Mouse (Mus musculus): Measurements from ENCODE around the gene Map3k5.

The Map3k5 gene

DNA sequence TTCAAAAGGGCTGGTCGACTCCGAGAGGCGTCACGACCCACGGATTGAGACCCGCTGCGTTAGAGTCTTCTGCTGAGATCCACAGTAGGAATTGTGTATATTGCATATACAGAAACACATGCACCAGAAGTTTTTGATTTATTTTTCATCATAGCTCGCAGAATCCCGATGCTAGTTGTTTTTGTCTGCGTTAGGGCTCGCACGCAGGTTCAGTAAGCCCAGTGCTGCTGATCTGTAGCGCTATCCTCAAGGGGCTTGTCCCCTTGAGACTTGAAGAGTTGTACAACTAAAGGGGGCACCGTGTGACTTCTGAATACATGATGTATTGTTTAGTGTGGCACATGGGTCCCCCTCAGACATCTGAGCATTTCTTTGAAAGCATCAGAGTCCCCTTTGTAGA lies 172.8 kb downstream of the Map3k5 start:
- WGBS, result 96% methylated on average over 14 of the region's 14 CpGs

DNA sequence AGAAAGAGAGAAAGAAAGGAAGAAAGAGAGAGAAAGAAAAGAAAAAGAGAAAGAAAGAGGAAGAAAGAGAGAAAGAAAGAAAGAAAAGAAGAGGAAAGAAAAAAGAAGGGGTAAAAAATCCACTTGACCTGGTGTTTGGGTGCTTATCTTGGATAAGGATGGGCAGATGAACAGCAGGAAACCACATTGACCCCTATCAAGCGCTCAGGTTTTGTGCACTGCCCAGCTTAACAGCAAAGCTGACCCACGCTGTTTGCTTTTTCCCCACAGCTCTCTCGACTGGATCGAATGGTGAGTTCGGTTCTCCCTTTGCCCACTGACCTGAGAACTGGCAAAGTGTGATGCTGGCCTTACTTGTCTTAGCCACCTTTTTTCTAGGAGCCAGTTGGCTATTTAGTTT lies 177.2 kb downstream of the Map3k5 start:
- 97% methylated on average over 5 of the region's 5 CpGs for WGBS

DNA sequence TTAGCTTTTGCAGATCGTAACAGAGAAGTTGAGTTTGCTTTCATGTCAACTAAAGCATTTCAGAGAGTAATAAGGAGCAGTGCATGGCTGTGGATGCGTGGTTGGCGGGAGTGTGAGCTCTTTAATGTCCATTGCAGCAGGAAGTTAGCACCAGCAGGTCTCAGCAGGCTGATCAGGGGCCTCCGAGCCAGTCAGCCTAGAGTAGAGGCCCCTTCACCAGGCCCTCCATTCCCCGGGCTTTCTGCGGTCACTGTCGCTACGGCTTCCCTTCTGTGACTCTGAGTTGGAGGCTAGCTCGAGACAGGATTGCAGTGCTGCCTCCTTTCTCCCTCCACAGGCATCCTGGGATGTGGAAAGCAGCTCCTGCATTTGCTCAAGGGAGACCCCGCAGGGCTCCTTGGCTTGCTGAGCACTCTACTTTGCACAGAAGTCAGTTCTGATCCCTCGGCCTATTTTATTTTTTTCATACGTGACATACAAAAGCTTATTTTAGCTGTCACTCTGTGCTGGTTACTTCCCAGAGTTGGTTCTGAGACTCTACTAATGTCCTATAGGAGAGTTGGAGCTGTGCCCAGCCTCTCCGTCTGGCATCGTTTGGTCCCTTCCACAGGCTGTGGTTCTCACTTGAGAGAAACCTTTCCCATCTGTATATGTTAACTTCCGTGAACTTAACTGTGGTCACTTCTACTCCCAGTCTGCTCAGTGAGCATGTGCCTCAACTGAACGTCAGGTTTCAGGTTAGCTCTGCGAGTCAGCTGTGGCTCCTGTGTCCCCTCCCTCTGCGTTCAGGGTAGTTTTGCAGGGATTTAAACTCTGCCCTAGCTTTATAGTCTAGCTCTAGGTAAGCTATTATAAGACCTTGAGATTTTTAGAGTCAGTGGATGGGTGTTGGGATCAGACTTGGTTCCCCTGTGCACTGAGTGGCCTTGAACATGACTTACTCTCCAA lies 178.0 kb downstream of the Map3k5 start:
- WGBS, result 74% methylated on average over 18 of the region's 18 CpGs

DNA sequence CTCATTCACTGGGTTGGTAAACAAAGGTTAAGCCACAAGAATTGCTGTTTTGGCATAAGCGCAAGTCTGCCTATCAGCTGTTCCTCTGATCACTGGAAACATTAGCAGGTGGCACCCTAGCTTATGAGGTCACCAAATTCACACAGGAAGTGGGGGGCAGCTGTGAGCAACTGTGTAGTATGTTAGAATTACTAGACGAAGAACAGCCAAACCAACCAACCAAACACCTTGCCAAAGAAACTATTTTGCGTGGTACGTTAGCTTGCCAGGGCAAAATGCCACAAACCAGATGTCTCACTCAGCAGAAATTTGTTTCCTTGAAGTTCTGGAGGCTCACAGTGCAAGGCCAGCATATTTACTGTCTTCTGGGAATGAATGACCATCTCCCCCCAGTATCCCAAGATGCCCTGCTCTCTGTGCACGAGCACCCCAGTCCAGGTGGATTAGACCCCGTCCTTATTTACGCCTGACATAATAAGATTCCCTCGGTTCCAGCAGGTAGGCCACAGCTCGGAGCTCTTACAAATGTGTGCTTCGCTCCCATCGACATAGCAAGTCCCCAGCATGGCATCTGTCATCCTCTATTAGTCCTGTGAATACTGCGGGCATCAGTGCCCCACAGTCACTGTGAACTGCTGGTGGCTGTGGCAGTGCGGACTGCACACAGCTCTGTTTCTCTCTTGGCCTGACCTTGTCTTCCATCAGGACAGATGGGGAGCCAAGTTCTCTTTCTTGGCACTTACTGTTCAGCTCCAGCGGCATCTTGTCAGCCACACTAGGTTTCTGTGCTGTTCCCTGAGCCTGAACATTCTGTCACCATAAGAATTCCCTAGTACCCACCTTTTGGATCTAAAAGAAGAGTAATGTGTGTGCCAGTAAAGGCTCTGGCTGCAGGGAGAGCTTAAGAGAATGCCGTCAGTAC lies 185.5 kb downstream of the Map3k5 start:
- WGBS, result 77% methylated on average over 15 of the region's 15 CpGs

DNA sequence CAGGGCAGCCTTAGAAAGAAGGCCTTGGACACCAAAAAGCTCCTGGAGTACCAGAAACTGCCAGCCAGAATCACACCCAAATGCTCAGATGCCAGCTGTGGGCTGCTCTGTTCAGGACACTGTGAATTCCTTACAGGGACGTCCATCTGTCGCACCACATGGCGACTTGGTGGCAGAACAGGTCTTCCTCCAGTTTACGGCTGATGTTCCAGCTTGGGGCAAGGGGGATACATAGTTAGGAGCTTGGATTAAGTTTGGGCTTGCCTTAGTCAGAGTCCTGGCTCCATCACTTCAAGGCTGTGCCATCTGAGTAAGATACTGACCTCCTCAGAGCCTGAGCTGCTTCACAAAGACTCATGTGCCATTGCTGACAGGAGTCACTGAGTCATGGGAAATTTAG lies 187.7 kb downstream of the Map3k5 start:
- WGBS, result 84% methylated on average over 4 of the region's 4 CpGs

DNA sequence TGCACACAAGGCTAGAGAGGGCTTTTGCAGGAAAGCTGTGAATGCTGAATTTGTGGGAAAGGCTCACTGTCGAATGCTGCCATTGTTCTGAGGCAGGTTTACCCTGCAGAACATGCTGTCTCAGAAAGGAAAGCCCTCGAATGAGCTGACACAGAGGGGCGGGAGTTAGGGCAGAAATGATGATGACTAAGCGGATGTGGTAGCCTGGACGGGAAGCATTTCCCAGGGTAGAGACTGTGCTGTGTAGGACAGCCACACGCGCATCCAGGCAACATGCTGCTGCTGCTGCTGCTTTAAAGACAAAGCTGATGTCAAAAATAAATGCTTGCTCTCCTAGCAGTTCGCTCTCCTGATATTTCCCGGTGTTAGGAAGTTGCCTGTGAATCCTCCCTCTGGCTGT lies 189.1 kb downstream of the Map3k5 start:
- WGBS, result 21% methylated on average over 9 of the region's 9 CpGs

DNA sequence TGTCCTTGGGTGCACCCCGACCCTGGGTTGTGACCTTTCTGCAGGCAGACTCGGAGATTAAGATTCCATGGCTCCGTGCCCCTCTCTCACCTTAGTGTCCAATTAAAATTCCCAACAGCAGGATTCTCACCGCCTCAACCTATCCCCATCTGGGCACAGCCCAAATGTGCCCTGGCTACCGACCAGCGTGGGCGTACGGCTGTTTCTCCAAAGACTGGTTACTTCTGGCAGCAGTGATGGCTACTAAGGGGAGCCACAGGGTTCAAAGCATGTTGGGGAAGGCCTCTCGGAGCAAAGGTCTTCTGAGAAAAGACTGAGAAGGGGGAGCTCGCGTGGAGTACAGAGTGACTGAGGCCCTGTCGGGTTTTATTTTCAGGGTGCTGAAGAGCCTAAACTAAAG lies 190.3 kb downstream of the Map3k5 start:
- 81% methylated on average over 12 of the region's 12 CpGs for WGBS

DNA sequence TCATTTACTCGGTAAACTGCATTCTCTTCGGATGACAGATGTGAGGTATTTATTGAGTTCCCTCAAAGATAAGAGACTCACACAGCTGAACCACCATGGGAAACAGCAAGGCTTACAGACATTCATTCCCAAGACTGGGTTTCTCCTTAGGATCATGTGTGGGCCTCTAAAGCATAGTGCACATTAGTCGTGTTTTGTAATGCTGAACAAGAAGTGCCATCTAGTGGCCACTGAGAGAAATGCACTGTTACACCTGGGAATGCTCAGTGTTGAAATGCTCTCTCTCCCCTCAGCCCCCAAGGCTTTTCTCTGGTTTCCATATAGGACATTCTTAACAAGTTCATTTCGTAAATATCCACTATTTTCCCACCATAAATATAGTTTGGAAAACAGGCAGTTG lies 191.0 kb downstream of the Map3k5 start:
- 41% methylated on average over 4 of the region's 4 CpGs for WGBS

DNA sequence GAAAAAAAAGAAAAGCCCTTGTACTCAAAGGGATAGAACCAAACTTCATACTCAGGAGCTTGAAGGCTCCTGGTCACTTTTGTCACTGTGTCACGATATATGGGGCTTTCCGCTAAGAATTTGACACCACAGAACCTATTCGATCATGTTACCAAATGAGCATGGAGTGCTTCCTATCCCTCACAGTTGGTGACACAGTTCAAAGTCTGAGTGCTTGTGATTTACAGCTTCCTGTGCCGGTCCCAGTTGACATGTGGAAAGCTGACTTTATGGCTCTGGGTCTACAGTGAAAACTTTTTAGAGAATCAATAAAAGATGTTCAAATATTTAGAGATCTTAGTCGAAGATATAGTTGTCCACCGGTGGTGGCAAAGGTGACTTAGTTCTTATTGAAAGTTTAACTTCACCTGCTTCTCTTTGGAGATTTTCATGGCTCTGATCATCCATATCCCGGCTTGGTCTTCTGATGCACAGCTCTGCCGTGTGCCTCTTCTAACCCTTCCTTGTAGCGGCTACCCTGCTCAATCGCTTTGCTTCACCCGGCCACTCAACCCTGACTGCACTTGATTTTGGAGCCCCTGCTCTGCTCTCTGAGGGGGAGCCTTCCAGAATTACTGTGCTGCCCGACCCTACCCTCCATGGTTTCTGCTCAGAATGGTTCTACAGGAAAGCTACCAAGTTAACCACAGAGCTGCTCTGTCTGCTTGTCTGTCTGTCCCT lies 198.8 kb downstream of the Map3k5 start:
- WGBS, result 92% methylated on average over 12 of the region's 12 CpGs

DNA sequence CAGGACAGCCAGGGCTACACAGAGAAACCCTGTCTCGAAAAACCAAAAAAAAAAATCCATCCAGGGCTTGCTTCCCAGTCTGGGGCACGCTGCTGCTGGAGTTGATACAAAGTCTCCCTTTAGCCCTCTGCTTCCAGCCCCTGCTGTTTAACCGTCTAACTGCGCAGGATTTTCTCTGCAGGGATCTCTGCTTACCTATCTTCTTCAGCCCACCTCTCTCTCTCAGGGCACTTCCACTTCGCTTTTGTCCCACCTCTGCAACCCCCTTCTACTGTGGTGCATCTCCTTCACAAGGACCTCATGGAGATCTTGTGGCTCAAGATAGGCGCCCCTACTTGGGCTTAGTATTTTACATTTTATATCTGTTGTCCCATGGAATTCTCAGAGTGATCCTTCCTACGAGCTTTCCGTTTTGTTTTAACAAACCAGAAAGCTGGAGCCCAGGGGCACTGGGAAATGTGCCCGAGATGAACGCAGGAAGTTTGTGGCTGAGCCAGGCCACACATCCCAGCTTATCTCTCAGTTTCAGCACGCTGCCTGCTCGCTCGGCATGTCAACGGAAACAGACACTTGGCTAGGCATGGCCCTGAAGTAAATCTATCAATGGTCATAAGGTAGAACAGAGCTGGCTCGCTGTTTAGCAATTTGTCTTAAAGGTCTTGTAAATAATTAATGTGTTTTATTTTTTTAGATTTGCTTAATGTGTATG lies 201.2 kb downstream of the Map3k5 start:
- 73% methylated on average over 15 of the region's 15 CpGs for WGBS

DNA sequence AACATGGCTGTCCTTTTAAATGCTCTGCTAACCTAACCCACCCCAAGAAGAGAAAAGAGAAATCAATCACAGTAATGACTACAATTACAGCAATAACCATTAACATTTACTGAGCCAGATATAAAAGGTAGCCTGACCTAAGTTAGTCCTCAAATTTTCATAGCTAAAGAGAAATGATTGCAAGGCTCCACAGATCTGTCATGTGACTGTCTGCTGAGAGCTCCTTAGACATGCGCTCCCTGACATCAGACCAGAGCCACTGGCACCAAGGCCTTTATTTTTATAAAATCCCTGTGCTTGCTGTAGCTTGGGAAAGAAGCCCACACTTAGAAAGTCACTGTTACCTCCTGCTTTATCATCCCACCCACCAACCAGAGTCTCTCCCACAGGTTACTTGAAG lies 202.2 kb downstream of the Map3k5 start:
- 79% methylated on average over 1 of the region's 1 CpGs for WGBS

DNA sequence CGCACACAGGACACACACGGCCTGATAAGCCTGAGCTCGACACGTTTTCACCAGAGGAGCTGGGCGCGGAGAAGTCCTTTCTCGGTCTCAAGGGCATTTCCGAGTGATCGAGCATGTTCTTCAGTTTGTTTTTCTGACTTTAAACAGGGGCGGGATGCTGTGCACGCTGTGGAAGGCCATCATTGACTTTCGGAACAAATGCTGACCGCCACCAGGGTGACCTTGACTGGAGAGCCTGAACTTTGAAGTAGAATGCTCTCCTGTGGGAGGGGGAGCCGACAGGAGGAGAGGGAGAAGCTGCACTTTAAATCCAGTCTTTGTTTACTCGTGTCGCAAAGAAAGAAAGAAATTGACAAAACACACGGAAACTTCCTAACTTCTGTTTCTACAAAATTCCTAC lies 207.1 kb downstream of the Map3k5 start:
- 75% methylated on average over 17 of the region's 17 CpGs for WGBS

DNA sequence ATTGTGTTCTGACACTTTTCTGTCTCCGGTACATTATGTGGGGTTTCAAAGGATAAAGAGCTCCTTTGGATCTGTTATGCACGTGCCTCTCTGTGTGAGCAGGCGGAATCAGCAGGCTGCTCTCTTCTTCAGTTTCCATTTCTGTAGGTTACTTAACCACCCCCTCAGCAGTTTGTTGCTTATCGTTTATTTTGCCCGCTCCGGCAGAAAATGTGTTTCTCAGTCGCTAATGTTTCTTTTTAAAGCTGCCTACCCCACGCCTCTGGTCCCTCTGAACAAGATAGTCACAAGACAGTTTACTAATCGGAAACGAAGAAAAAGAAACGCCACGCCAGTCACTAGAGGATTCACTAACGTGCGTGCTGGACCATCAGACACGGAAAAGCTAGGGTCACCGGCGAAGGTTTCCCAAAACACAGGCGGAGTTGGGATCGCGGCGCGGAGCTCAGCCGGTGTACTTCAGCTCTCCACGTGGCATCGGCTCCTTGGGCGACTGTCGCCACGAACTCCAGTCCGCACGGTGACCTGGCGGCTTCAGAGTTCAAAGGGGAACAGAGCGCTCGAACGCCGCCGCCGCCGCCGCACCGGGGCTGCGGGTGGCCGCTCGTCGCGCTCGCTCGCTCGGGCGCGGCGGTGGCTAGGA lies 214.0 kb downstream of the Map3k5 start, which contains the start of gene Map7:
Gene Map7, plus strand, starts transcription at position 342 of the 643 bp plus-strand sequence.
- WGBS, result 4% methylated on average over 51 of the region's 51 CpGs

DNA sequence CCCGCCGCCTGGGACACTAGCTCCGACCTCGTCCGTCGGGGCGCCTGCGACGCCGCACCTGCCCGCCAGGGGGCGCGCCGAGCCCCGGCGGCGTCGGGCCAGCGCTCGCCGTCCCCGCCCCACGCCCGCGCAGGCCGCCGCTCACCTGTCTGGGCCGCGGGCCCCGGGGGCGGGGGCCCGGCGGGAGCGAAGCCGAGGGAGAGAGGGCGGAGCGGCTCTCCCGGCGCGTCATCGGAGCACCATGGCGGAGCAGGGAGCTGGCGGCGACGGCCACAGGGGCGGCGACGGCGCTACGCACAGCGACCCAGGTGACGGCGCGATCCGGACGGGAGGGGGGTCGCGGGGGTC lies 214.5 kb downstream of the Map3k5 start:
- WGBS, result under 1% methylated on average over 49 of the region's 58 CpGs

DNA sequence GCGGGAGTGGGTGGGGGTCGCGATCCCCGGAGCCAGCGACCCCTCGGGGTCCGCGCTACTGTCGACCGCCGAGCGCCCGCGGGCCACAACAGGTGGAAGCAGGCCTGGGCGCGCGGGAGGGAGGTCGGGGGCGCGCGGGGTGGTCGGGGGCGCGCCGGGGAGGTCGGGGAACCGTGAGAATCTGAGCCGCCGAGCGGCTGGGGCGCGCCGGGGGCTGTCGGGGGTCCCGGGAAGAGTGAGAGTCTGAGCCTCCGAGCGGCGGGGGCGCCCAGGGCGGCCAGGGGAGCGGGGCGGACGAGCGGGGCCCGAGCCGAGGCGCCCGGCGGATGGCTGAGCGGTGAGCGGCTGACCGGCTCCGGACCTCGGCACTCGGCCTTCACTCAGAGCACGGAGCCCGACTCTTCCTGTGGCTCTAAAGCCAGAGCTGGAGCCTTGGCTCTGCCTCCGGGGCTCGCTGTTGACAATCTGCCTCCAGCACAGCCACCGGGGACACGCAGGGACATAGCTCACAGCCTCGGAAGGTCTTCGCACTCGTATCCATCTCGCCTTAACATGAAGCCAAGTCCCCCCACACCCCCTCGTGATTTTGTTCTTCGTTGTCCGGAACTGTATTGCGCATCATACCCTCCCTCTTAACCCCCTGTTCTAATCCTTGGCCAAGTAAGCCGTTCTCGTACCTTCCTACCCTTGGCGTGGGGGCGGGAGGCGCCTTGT lies 215.0 kb downstream of the Map3k5 start:
- WGBS, result 1% methylated on average over 74 of the region's 74 CpGs

DNA sequence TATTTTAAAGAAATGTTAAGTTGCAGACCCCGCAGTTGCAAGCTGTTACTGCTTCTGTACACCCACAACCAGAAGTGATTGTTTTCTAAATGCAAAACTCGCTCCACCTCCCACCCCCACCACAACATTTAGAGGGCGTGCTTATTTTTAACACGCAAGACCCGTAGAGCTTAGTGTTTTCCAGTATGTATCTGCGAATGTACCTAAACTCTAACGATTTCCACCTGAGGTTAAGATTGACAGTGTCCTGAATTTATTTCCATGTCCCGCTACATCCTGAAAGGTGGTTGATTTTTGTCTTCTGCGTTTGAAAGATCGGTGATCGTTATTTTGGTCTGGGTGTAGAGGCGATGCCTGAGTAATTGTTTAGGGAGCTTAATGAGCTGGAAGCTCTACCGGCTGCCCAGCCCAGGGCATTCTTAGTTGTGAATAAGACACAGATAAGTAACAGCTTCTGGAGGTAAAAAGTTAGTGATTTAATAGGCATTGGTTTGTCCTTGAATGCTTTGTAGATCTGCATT lies 215.6 kb downstream of the Map3k5 start:
- WGBS, result 2% methylated on average over 13 of the region's 13 CpGs

DNA sequence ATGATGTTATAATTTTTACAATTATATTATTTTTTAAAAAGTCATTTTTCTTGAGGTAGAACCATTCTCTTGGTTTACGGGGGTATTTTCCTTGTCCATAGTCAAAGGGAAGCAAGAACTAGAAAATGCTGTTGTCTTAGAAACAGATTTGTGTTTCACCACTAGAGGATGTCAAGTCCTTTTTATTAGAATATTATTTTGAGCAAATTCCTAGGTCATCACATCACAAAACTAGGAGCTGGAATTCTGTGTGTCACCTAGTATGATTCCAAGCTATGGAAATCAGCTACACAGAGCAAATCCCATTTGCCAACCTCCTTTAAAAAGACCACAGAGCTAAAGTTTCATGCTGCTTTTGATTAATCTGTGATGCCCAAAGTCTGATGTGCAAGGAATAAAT lies 217.9 kb downstream of the Map3k5 start:
- WGBS, result 78% methylated on average over 1 of the region's 1 CpGs

DNA sequence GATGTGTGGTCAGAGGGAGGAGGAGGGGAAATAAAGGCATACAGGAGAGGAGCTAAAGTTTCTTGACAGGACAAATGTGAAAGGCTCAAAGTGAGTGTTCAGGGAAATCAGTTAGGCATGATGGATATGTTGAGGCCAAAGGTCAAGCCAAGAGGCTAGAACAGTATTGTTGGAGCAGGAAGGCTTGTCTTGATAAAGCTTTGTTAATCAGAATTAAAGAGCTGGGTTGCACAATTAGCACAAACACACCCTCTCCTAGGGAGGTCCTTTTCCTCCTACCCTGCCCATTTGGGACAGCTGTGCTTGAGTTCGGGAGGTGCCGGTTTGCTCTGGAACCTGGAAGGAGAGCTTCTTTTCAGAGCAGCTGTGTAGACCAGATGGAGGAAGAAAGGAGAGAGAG lies 219.2 kb downstream of the Map3k5 start:
- whole genome bisulfite sequencing, result 59% methylated on average over 2 of the region's 2 CpGs

DNA sequence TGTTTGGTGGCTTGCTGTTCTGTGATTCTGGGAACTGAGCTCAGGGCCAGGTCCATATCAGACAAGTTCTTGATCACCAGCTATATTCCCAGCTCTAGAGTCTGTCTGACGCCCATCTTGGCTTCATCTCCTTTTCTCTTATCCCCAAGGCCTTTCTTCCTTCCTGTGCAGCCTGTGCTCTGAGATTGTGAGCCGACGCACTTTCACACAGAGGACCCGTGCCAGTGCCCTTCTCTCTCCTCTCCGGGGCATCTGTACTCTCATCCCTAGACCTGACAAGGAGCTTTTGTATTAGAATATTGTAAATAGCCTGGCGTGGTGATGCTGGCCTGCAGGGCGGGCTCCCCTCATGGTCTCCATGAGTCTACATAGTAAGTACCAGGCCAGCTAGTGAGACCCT lies 221.1 kb downstream of the Map3k5 start:
- 60% methylated on average over 7 of the region's 7 CpGs for WGBS

All from cerebral cortex, adult 2 months (tissue).